Mouse (Mus musculus): Measurements from ENCODE around the gene Cntn2. TPM values are rescaled to one million over a fixed set of nuclear protein-coding genes. Genes with fewer than 3 reads are reported as not detected.
A peak's percentile ranks its signal among the peaks of the same experiment; 100 is the strongest.

The Cntn2 gene
- polyA plus RNA-seq, 1 experiment from 2014 or later, result 0.02 TPM

- H3K36me3 ChIP-seq (ENCODE audit: control insufficient read depth, insufficient read depth), result no peaks in the 10 kb centered on the region
- 0 out of 2 replicates have a peak, but pooled peaks cover 3% of the 10 kb centered on the region for H3K27me3 ChIP-seq (ENCODE audit: control insufficient read depth, insufficient read depth, low read depth, low read length)
- H3K4me1 ChIP-seq (ENCODE audit: control insufficient read depth, low read depth, low read length), result peaks cover 2% of the 10 kb centered on the region; the same call in 1 of the 2 replicates
- ATAC-seq (ENCODE audit: low read depth), result no peak
- H3K27ac ChIP-seq (ENCODE audit: low read length), result no peak overlapping the region
- WGBS (ENCODE audit: insufficient replicate concordance), result 20% methylated on average over 4 of the region's 4 CpGs
- H3K9me3 ChIP-seq (replicated peaks; ENCODE audit: control insufficient read depth, low read length), result no peaks in the 10 kb centered on the region
- no peak overlapping the region for H3K4me3 ChIP-seq (ENCODE audit: low read depth, low read length)
- no peak overlapping the region for H3K9ac ChIP-seq (ENCODE audit: low read depth, low read length)
- no peak overlapping the region for H3K4me2 ChIP-seq (ENCODE audit: low read depth, low read length)
Measured at GRCm38 (mm10) chr1:132523920-132524319, 19.1 kb downstream of the Cntn2 start.

DNA sequence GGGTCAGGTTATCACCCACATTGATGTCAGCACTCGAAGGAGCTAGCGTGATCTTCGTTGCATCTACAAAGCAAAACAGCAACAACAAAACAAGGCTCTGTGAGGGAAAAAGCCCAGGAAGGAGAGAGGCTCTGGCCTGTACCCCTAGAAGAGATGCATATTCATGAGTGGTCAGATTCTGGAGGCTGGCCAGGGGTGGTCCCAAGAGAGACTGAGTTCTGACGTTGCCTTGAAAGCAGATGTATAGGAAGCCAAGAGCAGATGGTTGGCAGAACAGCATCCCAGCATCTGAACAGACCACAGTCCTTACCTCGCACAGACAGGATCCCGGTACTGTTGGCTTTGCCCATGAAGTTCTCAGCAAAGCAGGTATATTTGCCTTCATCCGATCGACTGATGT is 20.0 kb downstream of the Cntn2 start:
- H3K9ac ChIP-seq (ENCODE audit: low read depth, low read length), result no peak overlapping the region
- H3K4me1 ChIP-seq (ENCODE audit: control insufficient read depth, low read depth, low read length), result peaks cover 2% of the 10 kb centered on the region; the same call in 1 of the 2 replicates
- no peaks in the 10 kb centered on the region for H3K9me3 ChIP-seq (replicated peaks; ENCODE audit: control insufficient read depth, low read length)
- H3K27ac ChIP-seq (ENCODE audit: low read length), result no peak overlapping the region
- H3K4me2 ChIP-seq (ENCODE audit: low read depth, low read length), result no peak overlapping the region
- no peak overlapping the region for H3K4me3 ChIP-seq (ENCODE audit: low read depth, low read length)
- 65% methylated on average over 8 of the region's 8 CpGs for WGBS (ENCODE audit: insufficient replicate concordance)
- ATAC-seq (ENCODE audit: low read depth), result no peak
- H3K27me3 ChIP-seq (ENCODE audit: control insufficient read depth, insufficient read depth, low read depth, low read length), result 0 out of 2 replicates have a peak, but pooled peaks cover 3% of the 10 kb centered on the region
- no peaks in the 10 kb centered on the region for H3K36me3 ChIP-seq (ENCODE audit: control insufficient read depth, insufficient read depth)

DNA sequence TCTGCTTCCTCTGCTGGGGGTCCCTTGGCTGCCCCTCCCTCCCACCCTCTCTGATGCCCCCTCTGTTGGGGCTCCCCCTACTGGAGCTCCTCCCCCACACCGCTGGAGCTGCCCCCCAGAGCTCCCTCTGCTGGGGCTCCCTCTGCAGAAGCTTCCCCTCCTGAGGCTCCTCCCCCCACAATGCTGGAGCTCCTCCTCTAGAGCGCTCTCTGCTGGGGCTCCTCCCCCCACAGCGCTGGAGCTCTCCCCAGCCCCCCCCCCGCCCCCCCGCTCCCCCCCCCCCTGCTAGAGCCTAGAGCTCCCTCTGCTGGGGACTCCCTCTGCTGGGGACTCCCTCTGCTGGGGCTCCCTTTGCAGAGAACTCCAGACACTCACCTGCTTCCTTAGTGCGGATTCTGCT is 22.3 kb downstream of the Cntn2 start:
- 19% methylated on average over 4 of the region's 6 CpGs for WGBS (ENCODE audit: insufficient replicate concordance)
- ATAC-seq (ENCODE audit: low read depth), result peak; percentile 65
- 0 out of 2 replicates have a peak, but pooled peaks cover 3% of the 10 kb centered on the region for H3K27me3 ChIP-seq (ENCODE audit: control insufficient read depth, insufficient read depth, low read depth, low read length)

GRCm38 (mm10) chr1:132519734-132520133 is 23.3 kb downstream of the Cntn2 start:
- peaks cover 2% of the 10 kb centered on the region; the same call in 1 of the 2 replicates for H3K4me1 ChIP-seq (ENCODE audit: control insufficient read depth, low read depth, low read length)
- H3K4me3 ChIP-seq (ENCODE audit: low read depth, low read length), result no peak overlapping the region
- H3K27me3 ChIP-seq (ENCODE audit: control insufficient read depth, insufficient read depth, low read depth, low read length), result no peaks in the 10 kb centered on the region
- H3K27ac ChIP-seq (ENCODE audit: low read length), result no peak overlapping the region
- H3K4me2 ChIP-seq (ENCODE audit: low read depth, low read length), result no peak overlapping the region
- H3K9ac ChIP-seq (ENCODE audit: low read depth, low read length), result no peak overlapping the region
- no peaks in the 10 kb centered on the region for H3K36me3 ChIP-seq (ENCODE audit: control insufficient read depth, insufficient read depth)
- no peaks in the 10 kb centered on the region for H3K9me3 ChIP-seq (replicated peaks; ENCODE audit: control insufficient read depth, low read length)
- WGBS (ENCODE audit: insufficient replicate concordance), result 70% methylated on average over 11 of the region's 11 CpGs
- ATAC-seq (ENCODE audit: low read depth), result peak; percentile 55; the same call in 1 of the 2 replicates

More for the DNA sequence above, 22.3 kb downstream of the Cntn2 start:
- Histone ChIP-seq H3K36me3 (ENCODE audit: control insufficient read depth, insufficient read depth) (no peaks in the 10 kb centered on the region), H3K9me3 (replicated peaks; ENCODE audit: control insufficient read depth, low read length) (no peaks in the 10 kb centered on the region), H3K4me1 (ENCODE audit: control insufficient read depth, low read depth, low read length) (peaks cover 2% of the 10 kb centered on the region; the same call in 1 of the 2 replicates), H3K4me3 (ENCODE audit: low read depth, low read length) (no peak overlapping the region), H3K27ac (ENCODE audit: low read length) (no peak overlapping the region), H3K4me2 (ENCODE audit: low read depth, low read length) (no peak overlapping the region), H3K9ac (ENCODE audit: low read depth, low read length) (no peak overlapping the region)

DNA sequence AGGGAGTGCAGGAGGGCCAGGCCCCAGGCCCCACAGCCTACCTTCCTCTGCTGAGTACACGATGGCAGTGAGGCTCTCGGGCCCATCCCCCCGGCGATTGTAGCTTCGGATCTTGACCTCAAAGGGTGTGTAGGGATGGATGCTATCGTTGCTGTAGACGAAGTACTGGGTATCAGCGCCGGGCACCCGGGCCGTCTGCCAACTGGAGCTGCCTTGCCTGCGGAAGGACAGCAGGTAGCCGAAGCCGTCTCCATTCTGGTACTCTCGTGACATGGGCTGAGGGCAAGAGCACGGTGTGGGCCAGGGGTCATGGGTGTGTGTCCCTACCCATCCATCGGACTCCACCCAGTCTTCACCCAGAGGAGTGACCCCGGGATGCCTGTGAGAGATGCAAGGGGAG is 24.4 kb downstream of the Cntn2 start:
- ATAC-seq (ENCODE audit: low read depth), result no peak
- Histone ChIP-seq H3K27ac (ENCODE audit: low read length) (no peak overlapping the region), H3K4me1 (ENCODE audit: control insufficient read depth, low read depth, low read length) (peaks cover 2% of the 10 kb centered on the region; the same call in 1 of the 2 replicates), H3K4me2 (ENCODE audit: low read depth, low read length) (no peak overlapping the region), H3K4me3 (ENCODE audit: low read depth, low read length) (no peak overlapping the region), H3K36me3 (ENCODE audit: control insufficient read depth, insufficient read depth) (no peaks in the 10 kb centered on the region), H3K9ac (ENCODE audit: low read depth, low read length) (no peak overlapping the region), H3K27me3 (ENCODE audit: control insufficient read depth, insufficient read depth, low read depth, low read length) (no peaks in the 10 kb centered on the region), H3K9me3 (replicated peaks; ENCODE audit: control insufficient read depth, low read length) (no peaks in the 10 kb centered on the region)
- 63% methylated on average over 18 of the region's 18 CpGs for WGBS (ENCODE audit: insufficient replicate concordance)

DNA sequence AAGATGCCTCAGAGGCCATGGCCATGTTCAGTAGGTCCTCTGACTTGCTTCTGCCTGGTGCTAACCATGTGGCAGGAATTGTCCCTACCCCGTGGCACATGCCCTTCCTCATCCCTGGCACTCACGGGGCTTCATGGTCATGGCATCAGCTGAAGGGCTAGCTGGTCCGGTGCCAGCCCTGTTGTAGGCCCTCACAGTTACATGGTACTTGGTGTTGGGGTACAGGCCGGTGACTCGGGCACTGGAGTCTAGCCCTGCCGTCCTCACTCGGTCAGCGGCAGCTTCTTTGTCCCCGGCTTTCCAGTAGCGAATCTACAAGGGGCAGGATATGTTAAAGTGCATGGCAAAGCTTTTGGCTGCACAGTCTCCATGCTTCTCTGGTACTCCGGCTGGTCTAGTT is 26.3 kb downstream of the Cntn2 start:
- WGBS (ENCODE audit: insufficient replicate concordance), result 76% methylated on average over 11 of the region's 11 CpGs
- Histone ChIP-seq H3K9me3 (replicated peaks; ENCODE audit: control insufficient read depth, low read length) (no peaks in the 10 kb centered on the region), H3K4me1 (ENCODE audit: control insufficient read depth, low read depth, low read length) (peaks cover 2% of the 10 kb centered on the region; the same call in 1 of the 2 replicates), H3K27me3 (ENCODE audit: control insufficient read depth, insufficient read depth, low read depth, low read length) (no peaks in the 10 kb centered on the region), H3K36me3 (ENCODE audit: control insufficient read depth, insufficient read depth) (no peaks in the 10 kb centered on the region), H3K27ac (ENCODE audit: low read length) (no peak overlapping the region), H3K4me3 (ENCODE audit: low read depth, low read length) (no peak overlapping the region), H3K9ac (ENCODE audit: low read depth, low read length) (no peak overlapping the region), H3K4me2 (ENCODE audit: low read depth, low read length) (no peak overlapping the region)
- ATAC-seq (ENCODE audit: low read depth), result no peak

- H3K4me3 ChIP-seq (ENCODE audit: low read depth, low read length), result no peak overlapping the region
- H3K4me1 ChIP-seq (ENCODE audit: control insufficient read depth, low read depth, low read length), result peaks cover 2% of the 10 kb centered on the region; the same call in 1 of the 2 replicates
- 65% methylated on average over 12 of the region's 12 CpGs for WGBS (ENCODE audit: insufficient replicate concordance)
- H3K27me3 ChIP-seq (ENCODE audit: control insufficient read depth, insufficient read depth, low read depth, low read length), result no peaks in the 10 kb centered on the region
- no peak for ATAC-seq (ENCODE audit: low read depth)
- H3K4me2 ChIP-seq (ENCODE audit: low read depth, low read length), result no peak overlapping the region
- no peaks in the 10 kb centered on the region for H3K9me3 ChIP-seq (replicated peaks; ENCODE audit: control insufficient read depth, low read length)
- H3K9ac ChIP-seq (ENCODE audit: low read depth, low read length), result no peak overlapping the region
- no peak overlapping the region for H3K27ac ChIP-seq (ENCODE audit: low read length)
- no peaks in the 10 kb centered on the region for H3K36me3 ChIP-seq (ENCODE audit: control insufficient read depth, insufficient read depth)
Measured at GRCm38 (mm10) chr1:132515339-132515738, 27.7 kb downstream of the Cntn2 start.

DNA sequence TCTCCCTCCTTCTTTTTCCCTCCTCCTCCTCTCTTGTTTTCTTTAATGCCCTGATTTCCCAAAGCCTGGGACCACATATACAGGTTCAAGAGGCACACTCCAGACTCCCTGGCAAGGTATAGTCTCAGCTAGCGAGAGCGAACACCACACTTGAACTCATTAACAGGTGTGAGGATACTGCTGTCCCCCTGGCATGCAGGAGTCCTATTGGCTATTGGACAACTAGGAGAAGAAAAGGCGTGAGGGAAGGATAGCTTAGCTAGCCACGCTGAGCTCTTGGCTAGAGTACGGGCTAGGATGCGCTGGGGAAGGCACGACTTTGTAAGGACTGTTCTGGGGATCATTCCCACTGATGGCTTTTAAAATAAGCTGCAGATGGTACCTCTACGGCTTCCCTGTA is 30.9 kb downstream of the Cntn2 start:
- Histone ChIP-seq H3K9ac (ENCODE audit: low read depth, low read length) (no peak overlapping the region), H3K27me3 (ENCODE audit: control insufficient read depth, insufficient read depth, low read depth, low read length) (no peaks in the 10 kb centered on the region), H3K4me3 (ENCODE audit: low read depth, low read length) (no peak overlapping the region), H3K4me1 (ENCODE audit: control insufficient read depth, low read depth, low read length) (no peaks in the 10 kb centered on the region), H3K4me2 (ENCODE audit: low read depth, low read length) (no peak overlapping the region), H3K9me3 (replicated peaks; ENCODE audit: control insufficient read depth, low read length) (no peaks in the 10 kb centered on the region), H3K36me3 (ENCODE audit: control insufficient read depth, insufficient read depth) (peaks cover 2% of the 10 kb centered on the region), H3K27ac (ENCODE audit: low read length) (no peak overlapping the region)
- 68% methylated on average over 8 of the region's 8 CpGs for WGBS (ENCODE audit: insufficient replicate concordance)
- no peak for ATAC-seq (ENCODE audit: low read depth)

GRCm38 (mm10) chr1:132511521-132511920 is 31.5 kb downstream of the Cntn2 start:
- Histone ChIP-seq H3K4me2 (ENCODE audit: low read depth, low read length) (no peak overlapping the region), H3K27me3 (ENCODE audit: control insufficient read depth, insufficient read depth, low read depth, low read length) (no peaks in the 10 kb centered on the region), H3K36me3 (ENCODE audit: control insufficient read depth, insufficient read depth) (peaks cover 6% of the 10 kb centered on the region), H3K9ac (ENCODE audit: low read depth, low read length) (no peak overlapping the region), H3K4me3 (ENCODE audit: low read depth, low read length) (no peak overlapping the region), H3K9me3 (replicated peaks; ENCODE audit: control insufficient read depth, low read length) (no peaks in the 10 kb centered on the region), H3K4me1 (ENCODE audit: control insufficient read depth, low read depth, low read length) (no peaks in the 10 kb centered on the region), H3K27ac (ENCODE audit: low read length) (no peak overlapping the region)
- ATAC-seq (ENCODE audit: low read depth), result no peak
- 45% methylated on average over 8 of the region's 8 CpGs for WGBS (ENCODE audit: insufficient replicate concordance)
